Mouse (Mus musculus): Measurements from ENCODE around the gene Fancc.

Gene Fancc

GRCm38 (mm10) chr13:63345476-63346225, 151.4 kb downstream of the Fancc start:
- peak; percentile 87 for DNase-seq

- DNase-seq: no peak
Observed at GRCm38 (mm10) chr13:63344481-63344880, 152.6 kb downstream of the Fancc start.

- no peak for DNase-seq
Observed at GRCm38 (mm10) chr13:63342781-63343180, 154.3 kb downstream of the Fancc start.

- no peak for DNase-seq
Observed at GRCm38 (mm10) chr13:63339946-63340345, 157.1 kb downstream of the Fancc start.

GRCm38 (mm10) chr13:63337239-63337960, 159.7 kb downstream of the Fancc start:
- DNase-seq: no peak

- no peak for DNase-seq
Observed at GRCm38 (mm10) chr13:63336335-63336734, 160.7 kb downstream of the Fancc start.

- DNase-seq: no peak
Observed at GRCm38 (mm10) chr13:63335421-63336134, 161.5 kb downstream of the Fancc start.

GRCm38 (mm10) chr13:63332576-63333300, 164.3 kb downstream of the Fancc start:
- peak; percentile 71 for DNase-seq

- DNase-seq: peak; percentile 81
Observed at GRCm38 (mm10) chr13:63331379-63331778, 165.7 kb downstream of the Fancc start.

- no peak for DNase-seq
Observed at GRCm38 (mm10) chr13:63330236-63330860, 166.7 kb downstream of the Fancc start.

GRCm38 (mm10) chr13:63326015-63326414, 171.1 kb downstream of the Fancc start:
- no peak for DNase-seq

GRCm38 (mm10) chr13:63324978-63325848, 171.9 kb downstream of the Fancc start:
- DNase-seq: no peak

- no peak for DNase-seq
Observed at GRCm38 (mm10) chr13:63324311-63324710, 172.8 kb downstream of the Fancc start.

- DNase-seq: no peak
Observed at GRCm38 (mm10) chr13:63323286-63324075, 173.6 kb downstream of the Fancc start.

GRCm38 (mm10) chr13:63322756-63323155, 174.3 kb downstream of the Fancc start:
- no peak for DNase-seq

GRCm38 (mm10) chr13:63321689-63322088, 175.4 kb downstream of the Fancc start:
- DNase-seq: no peak

- DNase-seq: no peak
Observed at GRCm38 (mm10) chr13:63319814-63320213, 177.3 kb downstream of the Fancc start.

GRCm38 (mm10) chr13:63317681-63318104, 179.4 kb downstream of the Fancc start:
- DNase-seq: no peak

- no peak for DNase-seq
Observed at GRCm38 (mm10) chr13:63316407-63316806, 180.7 kb downstream of the Fancc start.

- peak; percentile 66 for DNase-seq
Observed at GRCm38 (mm10) chr13:63315777-63316176, 181.3 kb downstream of the Fancc start.
